Mouse (Mus musculus) thymus, postnatal 25 days (tissue): ENCODE measurements around the gene Aif1.
A peak's percentile ranks its signal among the peaks of the same experiment; 100 is the strongest.
"Not testable (repeated sequence)": the region's sequence is repeated elsewhere in the genome, so short reads cannot be mapped to it uniquely, and the experiment has no call there.

Experiments used
- DNase-seq: peaks from one replicate; pipeline ENCODE4 v3.0.0; 2022

Aif1 gene

DNA sequence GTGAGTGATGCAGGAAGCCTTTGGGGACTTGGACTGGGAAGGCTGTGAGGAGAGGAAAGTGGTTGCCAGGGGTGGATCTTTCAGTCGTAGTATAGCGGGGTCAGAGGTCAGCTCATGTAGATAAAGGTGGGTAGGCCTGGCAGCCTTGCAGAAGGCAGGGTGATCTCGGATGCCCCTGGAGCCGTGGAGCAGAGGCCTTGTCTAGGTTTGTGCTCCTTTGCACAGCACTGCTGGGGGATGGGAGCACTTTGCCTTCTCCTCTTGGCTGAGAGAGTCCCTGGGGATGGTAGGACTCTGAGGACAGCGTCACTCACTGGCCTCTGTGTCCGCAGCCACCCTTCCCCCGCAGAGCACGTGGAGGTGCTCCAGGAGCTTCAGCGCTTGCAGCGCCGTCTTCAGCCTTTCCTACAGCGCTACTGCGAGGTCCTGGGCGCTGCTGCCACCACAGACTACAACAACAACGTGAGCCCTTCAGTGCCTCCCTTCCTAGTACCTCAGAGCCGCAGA, 35.3 kb downstream of the Aif1 start:
- DNase-seq: no peak

DNA sequence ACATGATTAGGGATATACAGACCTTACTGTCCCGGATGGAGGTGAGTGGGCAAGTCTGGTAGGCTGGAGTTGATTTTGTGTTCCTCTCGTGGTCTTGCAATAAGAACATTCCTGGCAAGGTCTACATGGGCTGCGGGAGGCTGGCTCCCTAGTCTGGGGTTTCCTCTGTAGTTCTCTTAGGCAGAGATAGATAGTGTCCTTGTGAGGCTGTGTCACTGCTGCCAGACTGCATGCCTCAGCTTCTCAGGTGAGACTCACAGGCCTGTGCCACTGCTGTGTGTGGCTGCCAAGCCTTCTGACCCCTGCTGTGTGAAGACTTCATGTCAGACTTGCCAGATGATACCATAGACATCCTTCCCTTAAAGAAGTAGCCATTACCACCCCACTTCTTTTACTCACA, 36.6 kb downstream of the Aif1 start:
- no peak for DNase-seq

DNA sequence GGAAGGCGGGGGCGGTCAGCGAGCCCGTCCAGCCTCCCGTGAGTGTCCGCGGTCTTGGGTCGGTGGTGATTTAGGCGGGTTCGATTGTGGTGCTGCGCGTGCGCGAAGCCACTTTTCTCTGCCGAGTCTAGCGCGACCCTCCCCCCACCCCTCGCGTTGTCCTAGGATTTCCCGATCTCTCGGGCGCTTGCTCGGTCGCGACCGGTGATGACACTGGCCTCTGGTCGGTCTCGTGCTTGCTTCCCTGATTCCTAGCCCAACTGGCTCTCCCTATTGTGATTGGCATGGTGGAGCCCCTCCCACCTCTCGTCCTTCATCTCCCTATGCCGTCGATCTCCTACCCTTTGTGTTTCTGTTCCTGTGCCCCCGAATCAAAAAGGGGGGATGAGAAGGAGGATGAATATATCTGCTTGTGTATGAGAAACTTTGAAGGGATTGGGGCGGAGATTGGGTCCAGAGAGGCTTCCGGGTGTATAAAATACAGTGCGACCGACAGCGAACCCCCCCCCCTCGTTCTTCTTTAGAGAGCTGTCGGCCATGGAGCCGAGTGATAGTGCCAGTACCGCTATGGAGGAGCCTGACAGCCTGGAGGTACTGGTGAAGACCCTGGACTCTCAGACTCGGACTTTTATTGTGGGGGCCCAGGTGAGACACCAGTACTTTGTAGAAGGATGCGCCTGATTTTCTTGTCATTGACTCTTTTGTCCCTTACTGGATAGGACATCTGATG, 40.1 kb downstream of the Aif1 start:
- DNase-seq: no peak

GRCm38 (mm10) chr17:35134801-35135590, 40.9 kb downstream of the Aif1 start, which contains the start of gene Bag6:
Gene Bag6 (plus strand): TSS chr17:35135178.
- peak; percentile 95 for DNase-seq

GRCm38 (mm10) chr17:35133517-35133916, 42.4 kb downstream of the Aif1 start:
- DNase-seq: no peak

DNA sequence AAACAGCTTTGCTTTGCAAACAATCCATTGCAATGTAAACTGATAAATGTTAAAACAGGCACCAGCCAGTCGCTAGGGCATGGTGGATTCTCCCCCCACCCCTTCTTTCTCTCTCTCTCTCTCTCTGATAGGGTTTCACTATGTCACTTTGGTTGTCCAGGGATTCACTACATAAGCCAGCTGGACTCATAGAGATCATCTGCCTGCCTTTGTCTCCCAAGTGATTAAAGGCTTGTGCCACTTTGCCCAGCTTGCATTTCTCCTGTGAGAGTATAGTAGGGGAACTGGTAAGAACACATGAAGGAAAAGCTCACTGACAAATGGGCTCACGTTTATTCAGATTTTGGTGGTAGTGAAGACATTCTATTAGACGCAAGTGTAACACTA, 43.7 kb downstream of the Aif1 start:
- no peak for DNase-seq

GRCm38 (mm10) chr17:35131500-35132173, 44.2 kb downstream of the Aif1 start, which contains the start of gene Apom:
Gene Apom (minus strand): TSS chr17:35132050.
- DNase-seq: no peak

GRCm38 (mm10) chr17:35131038-35131437, 44.8 kb downstream of the Aif1 start:
- DNase-seq: no peak

DNA sequence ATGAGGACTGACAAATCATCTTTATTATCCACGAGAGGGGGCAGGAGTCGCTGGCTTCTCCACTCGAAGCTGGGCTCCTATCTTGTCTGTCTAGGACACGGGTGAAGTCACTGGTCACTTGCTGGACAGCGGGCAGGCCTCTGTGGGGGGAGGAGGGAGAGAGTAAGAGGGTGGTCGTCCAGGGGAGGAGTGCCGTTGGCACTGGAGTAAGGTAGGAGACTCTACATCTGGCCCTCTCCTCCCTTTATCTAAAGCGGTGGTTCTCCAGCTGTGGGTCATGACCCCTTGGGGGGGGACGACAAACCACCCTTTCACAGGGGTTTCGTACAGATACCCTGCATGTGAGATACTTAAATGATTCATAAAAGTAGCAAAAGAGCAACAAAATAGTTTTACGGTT, 46.9 kb downstream of the Aif1 start:
- DNase-seq: no peak

DNA sequence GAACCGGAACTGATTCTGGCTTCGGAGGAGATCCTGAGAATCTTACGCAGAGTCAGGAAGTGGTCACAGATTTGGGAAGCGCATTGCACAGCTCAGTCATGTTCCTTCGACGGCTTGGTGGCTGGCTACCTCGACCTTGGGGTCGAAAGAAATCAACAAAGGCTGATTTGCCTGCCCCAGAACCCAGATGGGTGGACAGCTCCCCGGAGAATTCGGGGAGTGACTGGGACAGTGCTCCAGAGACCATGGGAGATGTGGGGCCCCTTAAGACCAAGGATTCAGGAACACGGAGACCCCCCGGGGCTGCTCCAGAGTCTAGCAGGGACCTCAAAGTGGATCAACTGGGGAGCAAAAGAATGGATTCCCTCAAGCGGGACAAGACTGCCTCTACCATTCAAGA, 48.9 kb downstream of the Aif1 start:
- no peak for DNase-seq

- peak; percentile 87 for DNase-seq
Measured at GRCm38 (mm10) chr17:35126206-35126611, 49.7 kb downstream of the Aif1 start, which contains the start of gene D17H6S53E. Gene D17H6S53E (plus strand): TSS chr17:35126373.

GRCm38 (mm10) chr17:35125578-35125977, 50.3 kb downstream of the Aif1 start:
- no peak for DNase-seq

DNA sequence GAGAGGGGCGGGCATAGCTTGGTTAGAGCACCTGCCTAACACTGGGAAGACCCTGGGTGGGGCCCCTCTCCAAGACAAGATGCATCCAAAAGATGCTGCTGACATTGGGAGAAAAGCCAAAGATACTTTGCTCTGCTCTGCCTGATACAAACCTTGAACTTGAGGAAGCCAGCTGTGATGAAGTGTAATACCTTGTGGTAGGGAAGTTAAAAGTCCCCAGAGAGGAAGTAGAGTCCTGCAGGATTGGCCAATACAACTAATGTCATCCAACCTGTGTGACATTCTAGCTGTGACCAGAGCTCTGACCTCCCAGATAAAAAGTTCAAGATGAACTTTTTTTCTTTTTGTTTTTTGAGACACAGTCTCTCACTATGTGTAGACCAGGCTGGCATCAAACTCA, 50.8 kb downstream of the Aif1 start:
- DNase-seq: no peak

- DNase-seq: not testable (repeated sequence)
Measured at GRCm38 (mm10) chr17:35124261-35124896, 51.5 kb downstream of the Aif1 start.

GRCm38 (mm10) chr17:35123287-35123686, 52.6 kb downstream of the Aif1 start:
- not testable (repeated sequence) for DNase-seq

DNA sequence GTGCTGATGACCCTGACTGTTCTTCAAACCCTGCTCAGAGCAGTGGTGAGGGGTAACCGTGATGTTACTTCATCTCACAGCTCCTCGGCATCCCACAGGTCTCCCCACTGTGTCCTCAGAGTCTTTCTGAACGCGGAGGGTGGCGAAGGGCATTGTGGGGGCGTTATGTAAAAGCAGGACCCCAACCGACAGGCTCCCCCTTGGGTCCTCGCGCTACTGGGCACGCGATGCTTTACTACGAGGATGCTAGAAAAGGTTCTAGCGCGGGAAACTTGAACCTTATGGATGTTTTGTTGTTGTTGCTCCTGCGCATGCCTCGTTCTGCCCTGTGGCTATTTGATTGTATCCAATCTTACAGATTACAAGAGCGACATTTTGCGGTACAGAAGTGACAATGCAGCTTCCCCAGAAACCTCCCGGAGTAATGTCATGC, 54.0 kb downstream of the Aif1 start, which contains the start of gene Csnk2b:
Csnk2b (minus strand) TSS at position 183 of the 433 bp plus-strand sequence.
- peak; percentile 36 for DNase-seq

GRCm38 (mm10) chr17:35121143-35121799, 54.6 kb downstream of the Aif1 start, which contains the start of gene Gpank1:
Gene Gpank1 (plus strand): TSS chr17:35121455.
- DNase-seq: peak; percentile 98
